Mouse (Mus musculus) adrenal gland, postnatal 4 days (tissue): ENCODE measurements around the gene Dnmt3l. TPM values are rescaled to one million over a fixed set of nuclear protein-coding genes. Genes with fewer than 3 reads are reported as not detected.
"Not testable (repeated sequence)": the region's sequence is repeated elsewhere in the genome, so short reads cannot be mapped to it uniquely, and the experiment has no call there.

Experiments used
- DNase-seq, 2 experiments: peaks; one replicate each; pipeline ENCODE4 v3.0.0; 2021 to 2022; ENCODE audit warnings: low spot score in 2 of 2, mixed read lengths in 2 of 2
- total RNA-seq, 2 experiments: library from RNA; stranded (reverse); gene quantifications; 2 replicates each; pipeline ENCODE4 v1.2.3; 2021

The Dnmt3l gene
- total RNA-seq, 2 experiments from 2014 or later: 2.9 to 3.2 TPM

DNA sequence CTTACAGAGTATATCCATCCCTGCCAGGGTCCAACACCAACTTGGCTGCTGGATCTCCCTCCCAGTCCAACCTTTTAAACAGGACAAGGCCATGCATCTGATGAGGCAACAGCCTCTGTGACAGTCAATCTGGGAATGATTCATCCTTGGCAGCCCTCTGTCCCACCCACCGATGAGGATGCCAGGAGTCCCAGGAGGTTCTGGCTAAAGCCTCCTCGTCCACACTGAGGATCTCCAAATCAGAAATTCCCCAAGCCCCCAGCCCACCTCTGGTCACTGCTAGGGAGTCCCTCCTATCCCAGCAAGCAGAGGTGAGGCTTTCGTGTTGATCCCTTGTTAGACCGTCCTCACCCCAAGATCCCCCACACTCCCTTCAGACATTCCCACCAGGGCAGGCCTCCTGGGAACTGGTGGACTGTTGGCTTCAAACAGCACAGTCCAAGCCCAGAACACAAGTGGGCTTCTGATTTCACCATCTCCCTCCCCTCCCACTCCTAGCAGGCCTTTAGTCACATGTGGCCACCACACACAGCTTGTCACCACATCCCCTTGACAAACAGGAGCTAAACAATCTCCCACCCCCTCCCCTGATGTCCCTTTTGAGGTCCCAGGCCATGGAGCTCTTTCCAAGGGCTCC, 38.3 kb downstream of the Dnmt3l start:
- peak in 1 of 2 experiments; percentile 44 for DNase-seq

DNA sequence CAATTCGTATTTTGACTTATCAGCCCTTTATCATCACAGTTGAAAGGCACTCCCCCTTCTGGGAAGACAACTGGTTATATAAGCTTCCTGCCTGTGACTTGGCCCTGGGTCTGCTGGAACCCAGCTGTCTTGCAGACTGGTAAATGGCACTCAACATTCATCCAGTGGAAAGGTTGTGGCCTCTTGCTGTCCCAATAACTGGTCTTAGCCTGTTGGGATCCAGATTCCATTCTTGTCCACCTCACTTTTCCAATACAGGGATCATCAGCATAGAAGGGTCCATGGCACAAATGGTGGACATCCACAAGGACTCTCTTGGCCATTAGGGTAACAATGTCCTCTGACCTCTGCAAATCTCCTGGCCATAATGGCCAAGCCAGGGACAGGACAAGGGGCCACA, 42.3 kb downstream of the Dnmt3l start:
- DNase-seq: no peak

DNA sequence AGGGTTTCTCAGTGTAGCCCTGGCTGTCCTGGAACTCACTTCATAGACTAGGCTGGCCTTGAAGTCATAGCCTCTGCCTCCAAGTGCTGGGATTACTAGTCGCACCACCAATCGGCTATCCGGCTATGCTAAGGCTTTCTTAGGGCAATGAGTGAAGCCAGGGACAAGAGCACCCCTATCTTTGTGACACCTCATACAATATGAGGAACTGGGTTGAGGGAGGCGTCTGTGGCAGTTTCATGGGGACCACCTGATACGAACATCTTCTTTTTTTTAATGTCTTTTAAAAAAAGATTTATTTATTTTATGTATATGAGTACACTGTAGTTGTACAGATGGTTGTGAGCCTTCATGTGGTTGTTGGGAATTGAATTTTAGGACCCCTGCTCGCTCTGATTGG, 44.0 kb downstream of the Dnmt3l start:
- DNase-seq: no peak

DNA sequence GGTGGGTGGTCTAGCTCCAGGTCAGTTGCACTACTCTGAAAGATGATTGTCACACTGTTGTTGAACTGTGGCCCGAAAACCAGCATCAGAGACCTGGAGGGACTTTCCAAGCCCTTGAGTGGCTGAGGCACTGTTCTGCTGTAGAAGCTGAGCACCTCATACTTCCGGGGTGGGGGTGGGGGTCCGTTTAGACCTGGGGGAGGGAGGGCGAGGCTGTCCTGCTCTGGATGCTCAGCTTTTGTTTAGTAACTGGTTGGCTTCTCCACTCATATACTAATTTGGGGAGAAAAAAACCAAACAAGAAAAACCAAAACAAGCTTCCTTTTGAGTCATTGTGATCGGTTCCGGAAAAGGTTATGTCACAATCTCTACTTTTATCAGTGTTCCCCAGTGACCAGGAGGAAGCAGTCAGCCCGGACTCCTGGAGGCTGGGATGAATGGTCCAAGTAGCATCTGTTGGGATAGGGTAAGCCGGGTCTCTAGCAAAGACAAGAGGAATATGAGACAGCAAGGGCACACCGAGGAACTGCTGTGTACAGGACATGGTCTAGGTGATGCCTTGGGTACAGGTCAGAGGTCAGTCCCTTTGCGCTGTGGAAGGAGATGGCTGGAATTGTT, 44.8 kb downstream of the Dnmt3l start:
- no peak for DNase-seq

DNA sequence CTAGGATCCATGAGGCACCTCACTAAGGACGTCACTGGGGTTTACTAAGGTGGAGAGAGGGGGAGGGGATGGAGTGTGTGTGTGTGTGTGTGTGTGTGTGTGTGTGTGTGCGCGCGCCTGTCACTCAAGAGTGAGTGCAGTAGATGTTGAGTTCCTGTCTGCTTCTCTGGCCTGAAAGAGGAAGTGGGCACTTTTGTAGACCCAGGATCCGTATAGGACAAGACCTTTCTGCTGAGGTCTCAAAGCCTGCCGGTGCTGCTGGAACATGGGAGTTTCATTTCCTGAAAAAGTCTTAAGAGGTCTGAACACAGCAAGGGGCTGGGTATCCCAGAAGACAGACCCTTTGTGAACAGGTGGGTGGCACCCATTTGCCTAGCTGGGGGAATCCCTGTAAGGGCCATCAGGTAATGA, 45.4 kb downstream of the Dnmt3l start:
- DNase-seq: no peak

DNA sequence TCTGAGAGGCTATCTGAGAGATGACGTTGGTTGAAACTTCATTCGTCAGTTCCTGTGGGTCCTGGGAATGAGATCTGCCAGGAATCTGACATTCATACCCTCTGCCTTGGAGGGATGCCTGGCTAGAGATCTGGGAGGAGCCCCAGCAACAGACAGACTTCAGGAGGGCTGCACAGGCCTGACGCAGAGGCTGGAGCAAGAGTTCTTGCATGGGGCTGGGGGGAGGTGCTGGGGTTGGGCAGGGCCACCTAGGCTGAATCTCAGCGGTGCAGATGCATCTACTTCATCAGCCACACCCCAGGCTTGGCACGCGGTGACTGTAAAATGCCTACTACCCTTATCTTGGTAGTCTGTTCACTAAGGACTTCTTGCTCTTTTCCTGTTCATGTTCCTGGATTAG, 48.5 kb downstream of the Dnmt3l start:
- DNase-seq: no peak

DNA sequence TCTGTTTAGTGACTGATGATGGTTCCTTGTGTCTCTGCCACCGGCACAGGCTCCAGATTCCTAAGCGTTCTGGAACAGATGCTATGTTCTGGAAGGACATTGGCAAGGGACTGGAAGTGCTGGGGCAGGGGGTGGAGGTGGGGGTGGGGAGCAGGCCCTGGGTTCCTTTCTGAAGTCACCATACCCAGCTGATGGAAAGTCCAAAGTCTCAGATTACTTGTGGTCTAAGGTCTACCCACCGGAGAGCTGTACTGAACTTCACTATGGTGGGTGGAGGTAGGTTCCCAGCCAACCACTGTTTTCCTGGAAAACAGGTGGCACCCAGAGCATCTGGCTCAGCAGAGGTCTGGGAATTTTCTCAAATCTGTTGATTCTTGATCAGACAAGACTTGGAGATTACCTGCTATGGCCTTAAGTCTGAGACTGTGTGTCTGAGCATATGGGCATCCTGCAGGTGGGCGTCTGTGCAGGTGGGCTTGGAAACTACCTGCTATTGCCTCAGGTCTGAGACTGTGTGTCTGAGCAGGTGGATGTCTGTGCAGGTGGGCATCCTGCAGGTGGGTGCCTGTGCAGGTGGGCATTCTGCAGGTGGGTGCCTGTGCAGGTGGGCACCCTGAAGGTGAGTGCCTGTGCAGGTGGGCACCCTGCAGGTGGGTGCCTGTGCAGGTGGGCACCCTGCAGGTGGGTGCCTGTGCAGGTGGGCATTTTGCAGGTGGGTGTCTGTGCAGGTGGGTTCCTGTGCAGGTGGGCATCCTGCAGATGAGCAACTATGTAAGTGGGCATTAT, 49.2 kb downstream of the Dnmt3l start:
- DNase-seq: no peak

DNA sequence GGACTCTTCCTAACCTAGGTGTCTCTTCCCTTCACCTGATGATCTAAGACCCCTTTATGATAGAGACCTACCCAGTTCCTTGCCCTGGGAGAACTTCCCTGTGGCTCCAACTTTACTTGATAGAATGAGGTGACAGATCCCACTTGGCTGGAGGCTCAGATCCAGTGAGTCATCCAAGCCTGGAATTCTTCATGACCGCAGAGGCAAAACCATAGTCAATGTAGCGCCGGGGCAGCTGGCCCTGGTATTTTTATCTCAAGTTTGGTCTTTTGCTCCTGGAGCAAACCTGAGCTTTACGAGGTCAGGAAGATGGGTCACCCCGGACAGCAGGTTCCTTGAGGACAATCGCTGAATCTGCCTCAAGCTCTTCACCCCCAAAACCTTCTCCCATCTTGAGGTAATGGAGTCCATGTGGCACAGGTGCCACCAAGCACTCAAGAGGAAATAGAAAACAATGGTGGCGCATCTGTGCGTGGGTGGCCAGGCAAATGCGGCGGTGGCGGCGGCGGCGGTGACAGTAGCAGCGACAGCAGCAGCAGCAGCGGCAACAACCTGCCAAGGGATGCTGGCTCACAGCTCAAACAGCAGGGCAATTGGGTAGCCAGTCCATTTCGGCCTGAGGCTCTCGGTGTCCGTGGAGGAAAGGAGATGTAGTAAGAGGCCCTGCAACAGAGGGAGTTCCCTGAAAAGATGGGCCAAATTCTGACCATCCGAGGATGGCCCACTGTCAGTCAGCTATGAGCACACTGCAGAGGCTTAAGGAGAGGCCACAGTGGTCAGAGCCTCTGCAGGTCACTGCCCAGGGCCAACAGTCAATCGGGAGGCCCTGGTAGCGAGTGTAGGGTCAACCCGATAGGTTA, 50.3 kb downstream of the Dnmt3l start:
- no peak for DNase-seq

DNA sequence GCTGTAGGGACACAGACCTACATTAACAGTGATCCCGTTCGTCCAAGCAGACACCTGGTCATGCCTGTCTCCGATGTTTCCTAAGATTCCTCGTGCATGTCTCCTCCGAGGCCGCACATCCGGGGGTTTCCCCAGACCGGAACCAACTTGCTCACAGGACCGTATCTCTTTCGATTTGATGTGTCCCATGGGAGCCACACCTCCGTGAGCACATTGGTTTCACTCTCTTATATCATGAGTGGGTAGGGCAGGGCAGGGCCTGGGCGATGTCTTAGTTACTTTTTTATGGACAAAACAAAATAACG, 50.9 kb downstream of the Dnmt3l start:
- DNase-seq: no peak

DNA sequence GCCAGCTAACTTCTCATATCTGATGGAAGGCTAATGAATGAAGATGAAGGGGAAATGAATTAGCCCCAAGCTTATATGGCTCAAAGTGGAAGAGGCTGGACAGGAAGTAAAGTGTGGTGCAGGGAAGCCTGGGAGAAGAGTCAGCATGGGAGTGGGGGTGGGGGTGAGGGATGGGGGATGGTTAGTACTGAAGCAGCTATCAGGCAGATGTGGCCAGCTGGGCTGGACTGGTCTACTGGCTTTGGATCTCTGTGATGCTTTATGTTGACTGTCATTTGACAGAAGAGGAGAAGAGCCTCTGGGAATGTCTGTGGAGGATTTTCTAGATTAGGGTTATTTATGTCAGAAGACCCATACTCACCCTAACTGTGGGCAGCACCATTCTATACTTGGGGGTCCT, 53.5 kb downstream of the Dnmt3l start:
- DNase-seq: no peak

DNA sequence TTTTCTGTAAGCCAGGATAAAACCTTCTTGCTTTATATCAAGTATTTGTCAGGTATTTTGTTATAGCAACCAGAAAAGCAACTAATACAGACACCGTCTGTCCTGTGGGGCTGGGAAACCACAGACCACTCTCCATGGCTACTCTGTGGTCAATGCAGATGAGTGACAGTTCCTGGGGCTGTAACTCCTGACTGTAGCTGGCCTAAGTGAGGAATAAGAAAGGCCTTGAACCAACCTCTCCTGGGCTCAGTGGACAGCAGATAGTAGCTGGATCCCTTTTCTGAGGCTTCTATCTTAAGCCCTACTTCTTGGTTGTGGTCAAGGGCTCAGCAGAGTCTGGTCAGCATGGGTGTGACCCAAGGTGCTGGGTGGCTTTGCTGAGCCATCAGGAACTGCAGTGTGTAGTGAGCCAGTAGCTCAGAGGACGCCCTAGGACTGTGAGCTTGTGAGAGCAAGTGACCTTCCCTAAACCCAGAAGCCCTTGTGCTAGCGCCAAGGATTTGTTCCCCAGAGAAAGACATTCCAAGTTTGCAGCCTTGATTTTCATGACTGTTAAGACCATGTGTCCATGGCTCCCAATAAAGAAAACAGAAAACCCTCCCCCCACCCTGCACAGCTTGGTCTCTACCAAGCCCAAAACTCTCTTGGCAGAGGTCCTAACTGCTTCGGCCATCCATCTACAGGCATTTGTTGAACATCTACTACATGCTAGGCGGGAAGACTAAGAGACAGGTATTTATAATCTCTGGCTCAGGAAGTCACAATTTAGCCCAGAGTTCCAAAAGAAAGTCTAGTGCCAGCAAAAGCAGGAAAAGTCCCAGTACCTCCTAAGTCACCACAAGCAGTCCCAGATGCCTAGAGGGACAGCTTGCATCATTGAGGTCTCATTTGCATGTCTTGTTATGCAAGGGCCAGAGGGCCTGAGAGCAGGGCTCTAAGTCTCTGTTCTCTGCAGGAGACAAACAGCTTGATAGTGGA, 54.5 kb downstream of the Dnmt3l start:
- DNase-seq: no peak

DNA sequence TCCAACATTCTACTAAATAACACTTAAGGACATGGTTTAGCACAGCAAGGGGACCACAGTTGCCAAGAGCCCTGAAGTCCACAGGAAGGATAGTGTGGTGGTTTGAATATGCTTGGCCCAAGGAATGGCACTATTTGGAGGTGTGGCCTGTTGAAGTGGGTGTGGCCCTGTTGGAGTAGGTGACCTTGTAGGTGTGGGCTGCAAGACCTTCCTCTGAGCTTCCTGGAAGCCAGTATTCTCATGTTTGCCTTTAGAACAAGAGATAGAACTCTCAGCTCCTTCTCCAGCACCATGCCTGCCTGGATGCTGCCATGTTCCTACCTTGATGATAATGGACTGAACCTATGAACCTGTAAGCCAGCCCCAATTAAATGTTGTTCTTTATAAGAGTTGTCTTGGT, 58.1 kb downstream of the Dnmt3l start:
- DNase-seq: not testable (repeated sequence)

DNA sequence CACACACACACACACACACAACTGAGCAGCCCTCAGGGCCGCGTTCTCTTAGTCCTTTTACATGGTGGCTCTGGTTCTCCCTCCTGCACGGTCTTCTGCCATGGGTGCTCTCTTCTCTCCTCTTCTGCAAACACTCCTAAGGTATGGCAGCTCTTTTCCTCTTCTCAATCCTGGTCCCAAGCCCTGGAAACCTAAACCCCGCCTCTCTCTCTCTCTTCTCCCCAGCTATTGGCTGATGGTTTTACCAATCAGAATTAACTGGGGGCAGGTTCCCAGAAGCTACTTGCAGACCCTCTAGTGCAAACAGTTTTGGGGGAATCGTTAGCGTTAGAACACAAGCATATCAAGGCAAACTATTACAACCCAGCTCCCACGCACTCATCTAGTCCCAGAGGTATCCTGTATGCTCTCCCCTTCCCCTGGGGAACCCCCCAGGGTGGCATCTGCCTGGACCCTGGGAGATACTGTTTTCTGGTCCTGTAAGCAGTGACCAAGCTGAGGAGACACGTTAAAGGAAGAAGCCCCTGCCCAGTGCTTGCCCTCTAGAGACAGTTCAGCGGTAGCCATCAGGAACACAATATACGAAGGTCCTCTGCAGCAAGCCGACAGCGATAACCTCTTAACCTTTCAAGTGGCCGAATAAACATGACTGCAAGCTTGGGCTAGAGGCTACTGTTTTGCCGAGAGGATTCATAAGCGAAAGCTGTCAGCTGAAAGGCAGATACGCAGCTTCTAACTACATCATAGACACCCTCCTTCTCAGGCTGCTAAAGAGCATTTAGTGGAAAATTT, 59.4 kb downstream of the Dnmt3l start:
- DNase-seq: no peak

DNA sequence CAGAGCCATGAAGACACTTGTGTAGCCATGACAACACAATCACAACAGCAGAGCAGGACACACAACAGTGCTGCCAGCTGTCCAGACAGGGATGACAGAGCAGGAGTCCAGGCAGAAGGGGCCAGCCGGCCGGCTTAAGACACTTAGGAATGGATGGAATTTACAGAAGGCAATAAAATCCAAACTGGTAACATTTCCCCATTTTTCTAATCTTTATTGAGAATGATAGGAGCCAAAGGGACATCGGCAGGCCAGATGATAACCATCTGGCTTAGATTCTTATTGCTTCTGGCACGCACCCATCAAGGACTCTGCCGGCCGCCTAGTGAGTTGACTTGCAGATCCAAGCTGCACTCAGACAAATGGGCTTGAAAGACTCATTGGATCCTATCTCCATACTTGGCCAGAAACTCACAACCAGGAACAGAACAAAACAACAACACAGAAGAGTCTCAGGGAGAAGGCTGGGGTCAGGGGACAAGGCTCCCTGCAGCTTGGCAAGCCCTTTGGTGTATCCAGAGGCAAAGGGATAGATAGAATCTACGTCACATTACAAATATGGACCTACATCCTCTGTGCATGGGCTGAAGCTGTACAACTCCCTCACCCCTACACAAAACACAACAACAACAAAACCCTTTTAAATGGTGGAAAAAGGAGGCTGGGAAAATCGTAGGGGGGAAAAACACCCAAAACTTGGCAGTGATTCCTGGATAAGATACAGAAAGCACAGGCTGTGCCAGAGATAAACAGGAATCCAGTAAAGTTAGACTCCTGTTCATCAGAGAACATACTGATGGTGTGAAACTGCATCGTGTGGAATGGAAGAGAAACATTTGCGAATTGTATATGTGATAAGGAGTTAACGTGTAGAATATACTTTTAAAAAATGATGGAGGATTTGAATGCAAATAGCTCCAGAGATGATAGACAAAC, 63.1 kb downstream of the Dnmt3l start:
- DNase-seq: no peak

DNA sequence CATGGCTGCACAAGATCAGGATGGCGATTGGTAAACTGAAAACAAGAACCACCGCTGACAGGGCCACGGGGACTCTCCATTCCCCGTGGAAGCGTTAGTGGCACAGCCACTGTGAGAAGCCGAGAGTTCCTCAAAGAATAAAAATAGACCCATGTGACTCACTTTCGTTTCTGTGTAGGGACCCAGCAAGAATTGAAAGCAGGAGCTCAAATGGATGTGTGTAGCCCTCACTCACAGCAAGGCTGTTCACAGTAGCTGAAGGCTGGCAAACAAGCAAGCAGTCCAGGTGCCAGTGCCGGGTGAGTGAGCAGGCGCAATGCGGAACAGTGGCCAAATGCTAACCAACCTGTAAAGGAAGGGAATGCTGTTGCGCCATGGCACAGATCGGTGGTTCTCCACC, 63.8 kb downstream of the Dnmt3l start:
- no peak for DNase-seq
